Mouse (Mus musculus) kidney, postnatal 0 days (tissue): ENCODE measurements at regions not wholly inside any gene's neighbourhood (a gene's known extent, or its start where the extent isn't known, plus 50 kb on each side); places are given as distances from the start of the nearest gene placed in this dataset.

Source experiments
- ATAC-seq: fragments of 200-750 bp; cut with Nextera tagmentation; replicated peaks from 2 replicates; pipeline ENCODE4 v1.8.0; 2017; ENCODE audit warnings: low read depth, moderate number of reproducible peaks, moderate TSS enrichment, moderate library complexity; ENCODE audit not compliant: low FRiP score
- DNase-seq: peaks from one replicate; pipeline ENCODE4 v3.0.0-alpha.2; 2016; ENCODE audit warnings: low spot score
- H3K27ac ChIP-seq: fragments of 300-500 bp; sonication (generic); 2 replicates; pipeline ENCODE4 v1.5.1; 2014; ENCODE audit warnings: mild to moderate bottlenecking
- H3K27me3 ChIP-seq: fragments of 300-500 bp; sonication (generic); 2 replicates; pipeline ENCODE4 v1.6.1; 2014; ENCODE audit warnings: low read length, mixed read lengths; ENCODE audit not compliant: insufficient read depth
- H3K36me3 ChIP-seq: fragments of 300-500 bp; sonication (generic); 2 replicates; pipeline ENCODE4 v1.6.1; 2014; ENCODE audit warnings: low read length, mixed read lengths; ENCODE audit not compliant: insufficient read depth
- H3K4me1 ChIP-seq: fragments of 300-500 bp; sonication (generic); replicated peaks from 2 replicates; pipeline ENCODE4 v1.6.1; 2014; ENCODE audit warnings: antibody characterized with exemption, low read length, mixed read lengths; ENCODE audit not compliant: insufficient read depth
- H3K4me2 ChIP-seq: fragments of 300-500 bp; sonication (generic); 2 replicates; pipeline ENCODE4 v1.6.1; 2014; ENCODE audit warnings: mild to moderate bottlenecking, low read length, moderate library complexity, mixed read lengths
- H3K4me3 ChIP-seq: fragments of 300-500 bp; sonication (generic); replicated peaks from 2 replicates; pipeline ENCODE4 v1.5.1; 2014; ENCODE audit warnings: low read depth, low read length
- H3K9ac ChIP-seq: fragments of 300-500 bp; sonication (generic); 2 replicates; pipeline ENCODE4 v1.6.1; 2014; ENCODE audit warnings: low read depth, low read length
- H3K9me3 ChIP-seq: fragments of 300-500 bp; sonication (generic); replicated peaks from 2 replicates; pipeline ENCODE4 v1.6.1; 2016; ENCODE audit warnings: low read length, inconsistent platforms, mixed read lengths
- CTCF ChIP-seq: IDR thresholded peaks from 2 replicates; pipeline ENCODE4 v1.5.1; 2016; ENCODE audit warnings: antibody characterized with exemption, low read depth, mild to moderate bottlenecking, moderate library complexity
- WGBS: fragments of 180-500 bp; shearing (Covaris S2); extraction: QIAGEN DNeasy Blood & Tissue Kit; methylation state at CpG from one replicate; pipeline ENCODE4 v1.1.7; 2014; 5-methylcytosine and 5-hydroxymethylcytosine counted together

GRCm38 (mm10) chr8:34744179-34744578 is 632.6 kb upstream of the Gm10131 start:
- no peak for DNase-seq
- no peak overlapping the region for H3K4me3 ChIP-seq
- no peaks in the 10 kb centered on the region for H3K4me1 ChIP-seq
- no peaks in the 10 kb centered on the region for H3K36me3 ChIP-seq
- H3K4me2 ChIP-seq, result no peak overlapping the region
- no peaks in the 10 kb centered on the region for H3K27me3 ChIP-seq
- TF ChIP-seq CTCF, result no peak
- H3K9ac ChIP-seq, result no peak overlapping the region
- no peak overlapping the region for H3K27ac ChIP-seq
- no peaks in the 10 kb centered on the region for H3K9me3 ChIP-seq
- no peak for ATAC-seq

- Histone ChIP-seq H3K27ac (no peak overlapping the region), H3K4me1 (no peaks in the 10 kb centered on the region), H3K36me3 (no peaks in the 10 kb centered on the region), H3K4me3 (no peak overlapping the region), H3K27me3 (no peaks in the 10 kb centered on the region), H3K9me3 (no peaks in the 10 kb centered on the region), H3K9ac (no peak overlapping the region), H3K4me2 (no peak overlapping the region)
- ATAC-seq (no peak), DNase-seq (no peak)
- WGBS, result 63% methylated on average over 6 of the region's 6 CpGs
- TF ChIP-seq CTCF, result no peak
Observed at GRCm38 (mm10) chr8:34743137-34743536, 631.6 kb upstream of the Gm10131 start.

DNA sequence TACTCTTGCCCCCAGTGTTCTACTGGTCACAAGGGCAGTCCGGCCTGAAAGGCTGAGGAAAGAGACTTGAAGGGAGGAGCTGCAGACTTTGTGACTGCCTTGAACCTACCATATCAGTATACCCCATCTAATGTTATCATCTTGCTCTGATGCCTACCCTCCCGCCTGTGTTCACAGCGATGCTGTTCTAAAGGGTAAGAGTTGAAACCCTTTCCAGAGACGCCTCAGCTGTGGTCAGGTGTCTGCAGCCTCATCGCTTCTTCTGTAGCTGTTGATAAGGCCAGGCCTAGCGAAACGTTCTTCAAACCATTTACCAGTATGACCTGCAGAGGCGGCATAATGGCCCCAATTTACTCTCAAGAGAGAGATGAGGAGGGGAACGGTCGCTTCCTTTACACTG is 629.3 kb upstream of the Gm10131 start:
- no peak for ATAC-seq
- H3K9ac ChIP-seq, result no peak overlapping the region
- H3K27me3 ChIP-seq, result no peaks in the 10 kb centered on the region
- 79% methylated on average over 10 of the region's 10 CpGs for WGBS
- no peak overlapping the region for H3K4me3 ChIP-seq
- H3K36me3 ChIP-seq, result no peaks in the 10 kb centered on the region
- H3K9me3 ChIP-seq, result no peaks in the 10 kb centered on the region
- no peak for DNase-seq
- TF ChIP-seq CTCF, result no peak
- H3K4me2 ChIP-seq, result no peak overlapping the region
- no peak overlapping the region for H3K27ac ChIP-seq
- H3K4me1 ChIP-seq, result no peaks in the 10 kb centered on the region

DNA sequence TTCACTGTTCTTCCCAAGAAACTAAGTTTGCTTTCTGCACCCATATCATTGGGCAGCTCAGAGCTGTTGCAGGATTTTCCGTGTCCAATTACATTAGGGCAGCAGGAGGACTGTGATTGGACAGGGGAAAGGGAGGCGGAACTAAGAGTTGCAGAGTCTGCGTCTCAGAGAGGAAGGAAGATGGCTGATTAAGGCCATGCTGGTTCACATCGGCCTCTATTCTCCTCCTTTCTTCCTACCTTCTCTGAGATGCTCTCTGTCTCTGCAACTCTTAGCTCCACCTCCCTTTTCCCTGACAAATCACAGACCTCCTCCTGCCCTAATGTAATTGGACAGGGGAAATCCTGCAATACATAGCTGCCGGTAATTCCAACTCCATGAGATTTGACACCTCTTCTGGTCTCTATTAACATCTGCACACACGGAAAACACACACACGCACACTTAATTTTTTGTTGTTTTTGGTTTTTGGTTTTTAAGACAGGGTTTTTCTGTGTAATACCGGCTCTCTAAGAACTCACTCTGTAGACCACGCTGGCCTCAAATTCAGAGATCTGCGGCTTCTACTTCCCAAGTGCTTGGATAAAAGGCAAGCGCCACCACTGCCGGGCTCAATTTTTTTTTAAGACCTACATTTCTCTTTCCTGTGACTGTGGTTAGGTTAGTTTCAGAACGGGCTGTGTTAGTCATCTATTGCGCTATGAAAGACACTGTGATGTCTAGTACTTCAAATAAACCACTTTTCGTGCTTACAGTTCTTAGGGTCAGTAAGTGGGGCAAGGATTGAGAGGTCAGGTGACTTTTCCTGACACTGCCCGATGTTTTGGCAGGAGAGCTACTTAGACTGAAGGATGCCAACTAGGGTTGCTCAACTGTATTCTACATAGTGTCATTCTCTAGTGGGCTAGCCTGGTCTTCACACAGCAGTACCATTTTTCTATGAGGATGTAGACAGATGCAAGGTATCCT is 628.6 kb upstream of the Gm10131 start:
- Histone ChIP-seq H3K4me2 (no peak overlapping the region), H3K27ac (no peak overlapping the region), H3K9me3 (no peaks in the 10 kb centered on the region), H3K4me3 (no peak overlapping the region), H3K9ac (no peak overlapping the region), H3K27me3 (no peaks in the 10 kb centered on the region), H3K36me3 (no peaks in the 10 kb centered on the region), H3K4me1 (no peaks in the 10 kb centered on the region)
- TF ChIP-seq CTCF, result no peak
- WGBS, result 89% methylated on average over 16 of the region's 16 CpGs
- no peak for DNase-seq
- ATAC-seq, result no peak

DNA sequence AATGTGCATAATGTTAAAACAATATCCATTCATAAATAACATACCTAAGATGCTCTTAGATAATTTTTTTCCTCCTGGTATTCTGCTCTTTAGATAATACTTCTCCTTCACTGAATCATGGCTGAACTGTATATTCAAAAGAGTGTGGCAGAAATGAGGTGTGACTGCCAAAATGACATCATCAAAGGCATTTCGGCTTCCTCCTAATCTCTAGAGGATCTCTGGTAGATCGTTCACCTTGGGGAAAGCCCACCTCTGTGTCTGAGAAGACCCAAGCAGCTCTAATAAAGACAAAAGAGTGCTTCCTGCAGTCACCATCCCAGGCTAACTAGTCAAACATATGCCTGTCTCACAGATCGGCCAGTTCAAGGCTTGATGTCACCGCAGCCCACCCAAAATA is 624.7 kb upstream of the Gm10131 start:
- ATAC-seq, result no peak
- no peak overlapping the region for H3K4me3 ChIP-seq
- 79% methylated on average over 4 of the region's 4 CpGs for WGBS
- no peaks in the 10 kb centered on the region; the same call in 1 of the 2 replicates for H3K4me1 ChIP-seq
- no peak for DNase-seq
- H3K9me3 ChIP-seq, result no peaks in the 10 kb centered on the region
- H3K27me3 ChIP-seq, result no peaks in the 10 kb centered on the region
- H3K9ac ChIP-seq, result no peak overlapping the region
- no peaks in the 10 kb centered on the region for H3K36me3 ChIP-seq
- H3K4me2 ChIP-seq, result no peak overlapping the region
- no peak for TF ChIP-seq CTCF
- H3K27ac ChIP-seq, result no peak overlapping the region

DNA sequence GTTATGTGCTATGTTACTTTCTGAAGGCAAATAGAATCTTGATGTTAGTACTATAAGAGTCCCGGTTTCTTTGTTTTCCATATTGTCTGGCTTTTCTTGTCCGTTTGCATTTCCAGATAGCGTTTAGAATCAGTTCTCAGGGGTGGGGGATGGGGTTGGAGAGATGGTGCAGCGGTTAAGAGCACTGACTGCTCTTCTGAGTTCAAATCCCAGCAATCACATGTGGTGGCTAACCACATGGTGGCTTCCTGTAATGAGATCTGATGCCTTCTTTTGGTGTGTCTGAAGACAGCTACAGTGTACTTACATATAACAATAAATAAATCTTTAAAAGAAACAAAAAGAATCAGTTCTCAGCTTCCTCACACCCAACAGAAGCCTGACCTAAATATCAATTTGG is 623.5 kb upstream of the Gm10131 start:
- ATAC-seq, result no peak
- H3K4me1 ChIP-seq, result no peaks in the 10 kb centered on the region; the same call in 1 of the 2 replicates
- TF ChIP-seq CTCF, result no peak
- H3K36me3 ChIP-seq, result no peaks in the 10 kb centered on the region
- no peak overlapping the region for H3K4me2 ChIP-seq
- H3K9me3 ChIP-seq, result no peaks in the 10 kb centered on the region
- H3K9ac ChIP-seq, result no peak overlapping the region
- no peak overlapping the region for H3K27ac ChIP-seq
- no peaks in the 10 kb centered on the region for H3K27me3 ChIP-seq
- DNase-seq, result no peak
- 83% methylated on average over 4 of the region's 4 CpGs for WGBS
- H3K4me3 ChIP-seq, result no peak overlapping the region

DNA sequence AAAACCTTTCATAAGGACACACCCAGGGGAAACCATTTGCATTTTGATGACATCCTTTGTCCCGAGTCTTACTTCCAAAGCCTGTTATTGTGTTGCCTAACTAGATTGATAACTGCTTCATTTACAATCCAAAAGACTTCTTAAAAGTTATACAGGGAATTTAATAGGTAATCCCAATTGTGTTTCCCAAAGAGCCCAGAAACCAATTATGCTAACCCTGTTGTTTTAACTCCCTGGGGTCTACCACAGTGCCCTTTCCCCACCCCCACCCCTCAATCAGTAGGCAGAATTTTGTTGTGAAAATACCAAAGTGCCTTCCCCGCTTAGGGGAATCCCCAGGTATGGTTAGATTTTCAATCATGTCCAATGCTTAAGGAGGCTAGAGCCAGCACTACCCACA is 621.3 kb upstream of the Gm10131 start:
- no peak for DNase-seq
- H3K27me3 ChIP-seq, result no peaks in the 10 kb centered on the region
- H3K4me2 ChIP-seq, result no peak overlapping the region
- no peak overlapping the region for H3K27ac ChIP-seq
- no peak overlapping the region for H3K4me3 ChIP-seq
- no peak for TF ChIP-seq CTCF
- no peak overlapping the region for H3K9ac ChIP-seq
- H3K9me3 ChIP-seq, result no peaks in the 10 kb centered on the region
- H3K36me3 ChIP-seq, result no peaks in the 10 kb centered on the region
- no peak for ATAC-seq
- H3K4me1 ChIP-seq, result no peaks in the 10 kb centered on the region; the same call in 1 of the 2 replicates
- 32% methylated on average over 2 of the region's 2 CpGs for WGBS
